Mouse (Mus musculus) CH12.LX (cell line): Measurements from ENCODE around the gene Fgf7. TPM values are rescaled to one million over a fixed set of nuclear protein-coding genes. Genes with fewer than 3 reads are reported as not detected.

Source experiments
- DNase-seq: peaks from one replicate; pipeline ENCODE4 v3.0.0-alpha.2; 2013; ENCODE audit errors: extremely low read depth
- H3K27ac ChIP-seq: 2 replicates; pipeline ENCODE4 v1.5.1; 2012; ENCODE audit warnings: low read depth, mild to moderate bottlenecking, control low read depth, moderate library complexity; ENCODE audit not compliant: insufficient read depth
- H3K27me3 ChIP-seq: replicated peaks from 2 replicates; pipeline ENCODE3; 2012; ENCODE audit warnings: inconsistent platforms
- H3K36me3 ChIP-seq, 2 experiments: replicated peaks in 1 of 2; 2 replicates each; pipeline versions ENCODE3 to v1.6.1; 2012; ENCODE audit warnings: inconsistent platforms in 1 of 2, low read length in 1 of 2, mild to moderate bottlenecking in 1 of 2, mixed read lengths in 1 of 2, moderate library complexity in 1 of 2; ENCODE audit not compliant: control insufficient read depth in 1 of 2, insufficient read depth in 1 of 2
- H3K4me1 ChIP-seq, 2 experiments: 2 replicates each; pipeline ENCODE4 v1.6.1; 2012; ENCODE audit warnings: inconsistent platforms in 1 of 2, moderate library complexity in 1 of 2; ENCODE audit not compliant: insufficient read depth in 2 of 2, control insufficient read depth in 1 of 2
- H3K4me2 ChIP-seq: 2 replicates; pipeline ENCODE4 v1.6.1; 2012; ENCODE audit warnings: low read depth, mild to moderate bottlenecking, control low read depth; ENCODE audit not compliant: poor library complexity, insufficient read depth, severe bottlenecking
- H3K4me3 ChIP-seq, 3 experiments: fragments of 150-350 bp in 1 of 3; sonication (generic) in 1 of 3; replicated peaks in 1 of 3; 2 replicates each; pipeline versions ENCODE3 to v1.5.1; 2011 to 2012; ENCODE audit warnings: low read depth in 2 of 3, low read length in 2 of 3, mild to moderate bottlenecking in 2 of 3, moderate library complexity in 2 of 3, control low read depth in 1 of 3, improper control_type of control experiment in 1 of 3, inconsistent platforms in 1 of 3, mixed read lengths in 1 of 3; ENCODE audit not compliant: poor library complexity in 1 of 3
- H3K79me2 ChIP-seq: replicated peaks from 2 replicates; pipeline ENCODE4 v1.6.1; 2012; ENCODE audit warnings: mild to moderate bottlenecking, moderate library complexity; ENCODE audit not compliant: control insufficient read depth, poor library complexity, insufficient read depth, severe bottlenecking; ENCODE audit errors: extremely low read depth
- H3K9ac ChIP-seq: 2 replicates; pipeline ENCODE4 v1.6.1; 2012; ENCODE audit warnings: low read depth, mild to moderate bottlenecking, control low read depth, moderate library complexity; ENCODE audit not compliant: insufficient read depth
- H3K9me3 ChIP-seq: replicated peaks from 2 replicates; pipeline ENCODE3; 2012; ENCODE audit warnings: low read length, inconsistent platforms, mixed read lengths
- BHLHE40 ChIP-seq: IDR thresholded peaks from 2 replicates; pipeline ENCODE4 v1.6.1; 2011; ENCODE audit warnings: mild to moderate bottlenecking, low read depth, low read length, improper control_type of control experiment
- CTCF ChIP-seq, 2 experiments: IDR thresholded peaks in 1 of 2; conservative IDR thresholded peaks in 1 of 2; 2 replicates each; pipeline ENCODE4 v1.5.1; 2011 to 2012; ENCODE audit warnings: low read depth in 2 of 2, low read length in 2 of 2, improper control_type of control experiment in 1 of 2, inconsistent platforms in 1 of 2, mild to moderate bottlenecking in 1 of 2, moderate library complexity in 1 of 2
- JUND ChIP-seq: conservative IDR thresholded peaks from 2 replicates; pipeline ENCODE4 v1.6.1; 2011; ENCODE audit warnings: low read depth, low read length, improper control_type of control experiment
- MAFK ChIP-seq: IDR thresholded peaks from 2 replicates; pipeline ENCODE4 v1.6.1; 2011; ENCODE audit warnings: low read length, improper control_type of control experiment; ENCODE audit not compliant: insufficient replicate concordance
- MEF2A ChIP-seq: IDR thresholded peaks from 2 replicates; pipeline ENCODE4 v1.6.1; 2014; ENCODE audit warnings: low read depth, mild to moderate bottlenecking, inconsistent platforms, low read length, improper control_type of control experiment, borderline replicate concordance
- MXI1 ChIP-seq: IDR thresholded peaks from 2 replicates; pipeline ENCODE4 v1.6.1; 2011; ENCODE audit warnings: mild to moderate bottlenecking, low read depth, low read length, improper control_type of control experiment
- MYC ChIP-seq: IDR thresholded peaks from 2 replicates; pipeline ENCODE4 v1.6.1; 2011; ENCODE audit warnings: low read depth, mild to moderate bottlenecking, improper control_type of control experiment, low read length
- NELFE ChIP-seq: IDR thresholded peaks from 2 replicates; pipeline ENCODE4 v1.6.1; 2011; ENCODE audit warnings: low read depth, low read length, improper control_type of control experiment
- RAD21 ChIP-seq: IDR thresholded peaks from 2 replicates; pipeline ENCODE4 v1.6.1; 2011; ENCODE audit warnings: low read depth, mild to moderate bottlenecking, low read length, improper control_type of control experiment, moderate library complexity
- RCOR1 ChIP-seq: conservative IDR thresholded peaks from 2 replicates; pipeline ENCODE4 v1.6.1; 2012; ENCODE audit warnings: low read depth, mild to moderate bottlenecking, inconsistent platforms, low read length, improper control_type of control experiment
- SIN3A ChIP-seq: IDR thresholded peaks from 2 replicates; pipeline ENCODE4 v1.6.1; 2012; ENCODE audit warnings: low read length, improper control_type of control experiment, inconsistent platforms
- SMC3 ChIP-seq: IDR thresholded peaks from 2 replicates; pipeline ENCODE4 v1.6.1; 2011; ENCODE audit warnings: low read depth, low read length, improper control_type of control experiment
- UBTF ChIP-seq: IDR thresholded peaks from 2 replicates; pipeline ENCODE4 v1.6.1; 2012; ENCODE audit warnings: low read depth, mild to moderate bottlenecking, inconsistent platforms, low read length, improper control_type of control experiment, moderate library complexity
- ZKSCAN1 ChIP-seq: IDR thresholded peaks from 2 replicates; pipeline ENCODE4 v1.6.1; 2012; ENCODE audit warnings: low read depth, inconsistent platforms, low read length, improper control_type of control experiment, borderline replicate concordance
- ZNF384 ChIP-seq: IDR thresholded peaks from 2 replicates; pipeline ENCODE4 v1.6.1; 2012; ENCODE audit warnings: low read depth, low read length, improper control_type of control experiment, inconsistent platforms
- dilution Hi-C: fragments of 300-500 bp; cut with MboI; formaldehyde crosslinking; loops from 2 replicates; pipeline ENCODE4 v1.14.3; 2020; ENCODE audit warnings: low sequenced_read_pairs; ENCODE audit not compliant: extremely low pct_unique_long_range_greater_than_20kb, extremely low pct_ligation_motif_present
- in situ Hi-C: fragments of 300-500 bp; cut with MboI; formaldehyde crosslinking; loops from 3 replicates; pipeline ENCODE4 v1.14.3; 2019; ENCODE audit warnings: low sequenced_read_pairs, low pct_ligation_motif_present, low pct_unique_long_range_greater_than_20kb, mixed read lengths
- polyA plus RNA-seq: library from polyadenylated mRNA; unstranded; fragments of >175 nt; gene quantifications from 2 replicates; pipeline ENCODE4 v1.2.1, GENCODE M21; 2012; ENCODE audit warnings: low read depth; ENCODE audit not compliant: insufficient read length
- total RNA-seq, 2 experiments: library from RNA; depleted of rRNA; stranded (reverse); fragments of 300-350 nt in 1 of 2; fragments of >200 nt in 1 of 2; gene quantifications; 2 replicates each; pipeline ENCODE4 v1.2.3; 2012 to 2014

The Fgf7 gene
- total and polyA plus RNA-seq, 3 experiments: not detected

- no peak overlapping the region for H3K9ac ChIP-seq
- peak; percentile 60 for DNase-seq
- H3K27me3 ChIP-seq: no peaks in the 10 kb centered on the region
- no peaks in the 10 kb centered on the region for H3K36me3 ChIP-seq
- H3K79me2 ChIP-seq: no peaks in the 10 kb centered on the region
- no peak overlapping the region for H3K4me2 ChIP-seq
- peak; percentile 89 for TF ChIP-seq SMC3
- TF ChIP-seq MYC: no peak
- TF ChIP-seq JUND: no peak
- TF ChIP-seq CTCF (conservative IDR thresholded peaks at IDR 0.05 in 1 of 2, IDR thresholded peaks at IDR 0.05 in 1 of 2; ENCODE audit: low read depth in 2 of 2, low read length in 2 of 2): peak; percentile 28 to 73; a peak in 3 of 4 replicates
- TF ChIP-seq RAD21: peak; percentile 60
- no peaks in the 10 kb centered on the region for H3K9me3 ChIP-seq
- no peaks in the 10 kb centered on the region for H3K4me1 ChIP-seq
- dilution Hi-C loops (no loop called here), in situ Hi-C loops (no loop called here)
- no peak overlapping the region for H3K4me3 ChIP-seq
- no peak overlapping the region for H3K27ac ChIP-seq
Observed at GRCm38 (mm10) chr2:126006088-126006487, 28.4 kb upstream of the Fgf7 start.

DNA sequence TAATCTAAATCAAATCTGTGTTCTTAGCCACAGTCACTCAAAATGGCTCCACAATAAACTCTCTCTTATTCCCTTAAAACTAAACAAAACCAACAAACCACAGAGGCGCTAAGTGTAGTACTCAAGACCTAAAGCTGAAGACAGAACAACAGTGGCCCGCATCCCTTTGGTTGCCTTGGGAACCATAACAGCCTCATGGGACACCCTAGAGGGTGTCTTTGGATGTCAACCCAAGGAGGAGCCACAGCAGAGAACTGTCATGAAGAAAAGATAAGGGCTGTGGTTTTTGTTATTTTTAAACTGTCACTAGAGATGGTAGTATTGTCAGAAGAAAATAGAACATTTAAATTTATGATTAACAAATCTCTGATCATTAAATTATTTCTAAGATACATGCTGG is 27.7 kb upstream of the Fgf7 start:
- H3K9ac ChIP-seq: no peak overlapping the region
- H3K4me3 ChIP-seq: no peak overlapping the region
- no peaks in the 10 kb centered on the region for H3K79me2 ChIP-seq
- no peaks in the 10 kb centered on the region for H3K9me3 ChIP-seq
- TF ChIP-seq ZKSCAN1 (no peak), UBTF (no peak), SIN3A (no peak), ZNF384 (no peak), MEF2A (no peak), MYC (no peak), RCOR1 (no peak), MXI1 (no peak)
- no peaks in the 10 kb centered on the region for H3K27me3 ChIP-seq
- in situ Hi-C loops (no loop called here), dilution Hi-C loops (no loop called here)
- H3K4me1 ChIP-seq: no peaks in the 10 kb centered on the region
- no peak overlapping the region for H3K27ac ChIP-seq
- H3K4me2 ChIP-seq: no peak overlapping the region
- no peaks in the 10 kb centered on the region for H3K36me3 ChIP-seq
- DNase-seq: peak; percentile 6

GRCm38 (mm10) chr2:126014989-126015710 is 19.3 kb upstream of the Fgf7 start:
- dilution Hi-C loops (no loop called here), in situ Hi-C loops (no loop called here)
- no peak for TF ChIP-seq BHLHE40
- no peak for TF ChIP-seq NELFE
- no peak for TF ChIP-seq MAFK
- Histone ChIP-seq H3K9me3 (no peaks in the 10 kb centered on the region), H3K79me2 (no peaks in the 10 kb centered on the region), H3K27me3 (no peaks in the 10 kb centered on the region), H3K9ac (no peak overlapping the region), H3K36me3 (no peaks in the 10 kb centered on the region), H3K4me2 (no peak overlapping the region), H3K4me3 (no peak overlapping the region), H3K4me1 (peaks cover 0 to 8% of the 10 kb centered on the region in 2 experiments; a peak in 1 of 4 replicates), H3K27ac (no peak overlapping the region)
- no peak for DNase-seq
